Mouse (Mus musculus) mouse embryonic stem cell (cell line): Measurements from ENCODE around the gene Rras2.

Experiments used
- in situ Hi-C, 2 experiments: fragments of 300-500 bp; cut with MboI; formaldehyde crosslinking; loops; 1 replicate in 1 of 2; 3 replicates in 1 of 2; pipeline ENCODE4 v1.14.3; 2019 to 2020; ENCODE audit warnings: low sequenced_read_pairs in 2 of 2, low pct_unique_long_range_greater_than_20kb in 1 of 2, mixed read lengths in 1 of 2; ENCODE audit not compliant: unreplicated experiment in 1 of 2

The Rras2 gene

GRCm38 (mm10) chr7:114116711-114117351 is 750 bp downstream of the Rras2 start:
- in situ Hi-C loops: no loop called here

- in situ Hi-C loops: no loop called here
Measured at GRCm38 (mm10) chr7:114115961-114116360, 1.6 kb downstream of the Rras2 start.

GRCm38 (mm10) chr7:114114976-114115375 is 2.6 kb downstream of the Rras2 start:
- in situ Hi-C loops: no loop called here

- in situ Hi-C loops: no loop called here
Measured at GRCm38 (mm10) chr7:114114284-114114683, 3.3 kb downstream of the Rras2 start.

GRCm38 (mm10) chr7:114110500-114110899 is 7.1 kb downstream of the Rras2 start:
- in situ Hi-C loops: no loop called here

GRCm38 (mm10) chr7:114105886-114106285 is 11.7 kb downstream of the Rras2 start:
- in situ Hi-C loops: no loop called here

- in situ Hi-C loops: no loop called here
Measured at GRCm38 (mm10) chr7:114103629-114104347, 13.8 kb downstream of the Rras2 start.

GRCm38 (mm10) chr7:114103152-114103551 is 14.4 kb downstream of the Rras2 start:
- in situ Hi-C loops: no loop called here

GRCm38 (mm10) chr7:114102609-114103008 is 15.0 kb downstream of the Rras2 start:
- in situ Hi-C loops: no loop called here

GRCm38 (mm10) chr7:114101412-114101811 is 16.2 kb downstream of the Rras2 start:
- in situ Hi-C loops: no loop called here

GRCm38 (mm10) chr7:114093548-114094174 is 23.9 kb downstream of the Rras2 start:
- in situ Hi-C loops: no loop called here

GRCm38 (mm10) chr7:114090892-114091545 is 26.6 kb downstream of the Rras2 start:
- in situ Hi-C loops: no loop called here

- in situ Hi-C loops: no loop called here
Measured at GRCm38 (mm10) chr7:114090231-114090630, 27.4 kb downstream of the Rras2 start.

- in situ Hi-C loops: no loop called here
Measured at GRCm38 (mm10) chr7:114088918-114089317, 28.7 kb downstream of the Rras2 start.

- in situ Hi-C loops: no loop called here
Measured at GRCm38 (mm10) chr7:114087986-114088385, 29.6 kb downstream of the Rras2 start.

- in situ Hi-C loops: no loop called here
Measured at GRCm38 (mm10) chr7:114087341-114087740, 30.2 kb downstream of the Rras2 start.

GRCm38 (mm10) chr7:114086021-114086710 is 31.4 kb downstream of the Rras2 start:
- in situ Hi-C loops: no loop called here

- in situ Hi-C loops: no loop called here
Measured at GRCm38 (mm10) chr7:114083760-114084159, 33.8 kb downstream of the Rras2 start.

GRCm38 (mm10) chr7:114083088-114083487 is 34.5 kb downstream of the Rras2 start:
- in situ Hi-C loops: no loop called here
